Mouse (Mus musculus) heart, postnatal 0 days (tissue): Measurements from ENCODE around the gene Gm49358.

ENCODE experiments used
- CTCF ChIP-seq: IDR thresholded peaks from 2 replicates; pipeline ENCODE4 v1.5.1; 2016; ENCODE audit warnings: antibody characterized with exemption, control low read depth, low read depth
- EP300 ChIP-seq: IDR thresholded peaks from 2 replicates; pipeline ENCODE4 v1.6.1; 2016; ENCODE audit warnings: antibody characterized with exemption, low read depth

DNA sequence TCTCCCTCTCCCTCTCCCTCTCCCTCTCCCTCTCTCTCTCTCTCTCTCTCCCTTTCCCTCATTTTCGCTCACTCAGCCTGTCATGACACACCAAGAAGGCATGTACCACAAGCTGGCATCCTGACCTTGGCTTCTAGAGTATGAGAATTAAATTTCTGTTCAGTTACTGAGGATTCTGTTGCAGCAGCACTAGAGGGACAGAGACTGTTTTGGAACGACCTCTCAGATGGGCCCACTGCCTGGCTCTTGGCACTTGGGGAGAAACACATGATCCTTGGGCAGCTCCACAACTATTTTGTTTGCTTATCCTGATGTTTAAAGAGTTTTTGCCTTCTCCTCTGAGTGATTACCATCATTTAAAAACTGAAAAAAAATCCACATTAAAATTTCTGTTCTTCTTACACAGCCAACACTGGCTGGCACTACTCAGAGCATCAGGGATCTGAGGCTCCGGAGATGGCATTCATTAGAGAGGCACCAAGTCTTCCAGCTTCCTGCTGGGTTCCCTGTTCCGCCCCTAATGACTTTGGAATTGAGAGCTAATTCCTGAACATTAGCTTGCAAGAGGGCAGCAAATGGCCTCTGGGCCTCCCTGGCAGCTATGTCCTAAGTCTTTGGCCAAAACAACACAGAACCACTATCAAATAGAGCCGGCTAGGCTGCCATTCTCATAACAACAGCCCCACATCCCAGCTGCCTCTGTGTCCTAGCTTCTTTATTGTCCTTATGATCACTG, 116.5 kb downstream of the Gm49358 start:
- TF ChIP-seq CTCF (no peak), EP300 (no peak)
